10 mouse cellular contexts compared by ENCODE assay signal in the genomic region with DNA sequence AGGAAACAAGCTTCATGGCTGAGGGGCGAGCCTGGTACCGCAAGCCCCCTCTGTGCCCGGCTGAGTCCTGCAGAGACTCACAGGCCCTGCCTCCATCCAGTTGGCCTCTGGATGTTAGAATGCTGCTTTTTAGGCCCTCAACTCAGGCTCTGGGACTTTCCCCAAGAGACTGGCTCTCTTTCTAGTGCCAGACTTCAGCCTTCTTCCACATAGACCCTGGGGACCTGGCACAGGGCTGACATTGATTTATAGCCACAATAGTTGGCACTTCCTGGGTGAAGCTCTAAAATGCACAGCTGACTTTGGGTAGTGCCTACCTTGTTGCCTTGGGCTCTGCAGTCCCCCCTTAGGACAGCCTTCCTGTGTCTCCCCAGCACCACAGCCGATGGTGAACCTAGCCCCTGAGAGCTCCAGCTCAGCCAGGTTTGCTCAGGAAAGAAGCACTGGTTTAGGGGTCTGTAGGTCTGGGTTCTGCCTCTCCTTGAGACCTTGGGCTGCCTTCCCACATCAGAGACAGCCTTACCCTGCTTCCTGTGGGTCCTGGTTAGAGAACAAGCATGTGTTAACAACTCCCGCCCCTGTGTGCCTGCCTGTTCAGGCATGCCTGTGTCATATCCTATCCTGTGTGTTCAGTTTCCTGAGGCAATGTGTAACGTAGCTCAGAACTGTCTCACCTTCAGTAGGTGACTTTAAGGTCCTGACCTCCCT. TPM values are rescaled to one million over a fixed set of nuclear protein-coding genes. Genes with fewer than 3 reads are reported as not detected.
DNase-seq lines count a peak whose midpoint lies in the region; ATAC-seq lines count a peak whose summit lies in the region.
"Had no signal": no experiment of that assay in that cellular context is flagged by ENCODE, and none has a peak within 500 bp of the region (broad histone marks: within the 10 kb centered on the region; RNA-seq: fewer than 3 reads in every experiment).

No protein-coding gene starts in this region.

- H3K4me2 ChIP-seq in stomach, embryonic 15.5 days = no peak overlapping the region
- H3K4me2 ChIP-seq: forebrain, embryonic 12.5 days had no signal

- no peak overlapping the region for H3K9ac ChIP-seq in stomach, embryonic 15.5 days
- H3K9ac ChIP-seq: forebrain, embryonic 12.5 days had no signal

- H3K4me1 ChIP-seq in stomach, embryonic 15.5 days = peaks cover 11% of the 10 kb centered on the region; the same call in 1 of the 2 replicates
- H3K4me1 ChIP-seq: forebrain, embryonic 12.5 days had no signal

- 72% methylated on average over 6 of the region's 6 CpGs for WGBS in stomach, embryonic 15.5 days

- ATAC-seq in CD4-positive, CD25-positive, alpha-beta regulatory T cell, adult 4 months = no peak
- ATAC-seq in stomach, embryonic 15.5 days (ENCODE audit: insufficient read depth, low FRiP score, low read depth) = no peak
- ATAC-seq in frontal cortex, adult (ENCODE audit: low TSS enrichment) = no peak

- H3K27me3 ChIP-seq in stomach, embryonic 15.5 days (replicated peaks) = no peaks in the 10 kb centered on the region
- H3K27me3 ChIP-seq: forebrain, embryonic 12.5 days had no signal

- peak; percentile 12 for DNase-seq in CD4-positive, CD25-positive, alpha-beta regulatory T cell, adult 2 months (ENCODE audit: low read depth, low spot score)
- DNase-seq in urinary bladder, adult 2 months (ENCODE audit: low spot score) = peak; percentile 42
- no peak for DNase-seq in urinary bladder, postnatal 4 days (ENCODE audit: low spot score in 2 of 2)
- no peak for DNase-seq in right cerebral cortex, adult 2 months (ENCODE audit: low spot score in 2 of 2)
- no peak for DNase-seq in lung, postnatal 4 days
- DNase-seq: gastrocnemius, postnatal 36 days had no signal

- H3K27ac ChIP-seq in stomach, embryonic 15.5 days = peak overlapping the region; percentile 65; the same call in 1 of the 2 replicates
- H3K27ac ChIP-seq: forebrain, embryonic 12.5 days had no signal

- no peaks in the 10 kb centered on the region for H3K36me3 ChIP-seq in stomach, embryonic 15.5 days
- H3K36me3 ChIP-seq: forebrain, embryonic 12.5 days had no signal

- no peak overlapping the region for H3K4me3 ChIP-seq in stomach, embryonic 15.5 days (replicated peaks)
- H3K4me3 ChIP-seq: forebrain, embryonic 12.5 days had no signal

- H3K9me3 ChIP-seq in stomach, embryonic 15.5 days = no peaks in the 10 kb centered on the region

RNA-seq across cellular contexts. Expression of a gene that starts 9.3 kb away (rescaled TPM):
- polyA plus RNA-seq in CD4-positive, CD25-positive, alpha-beta regulatory T cell, adult 4 months (2017; shearing (Covaris generic)) = 1 to 10 TPM in 1 of 2 experiments, under 1 TPM in 1; 0.81 to 1.0 TPM
- 0.88 and 1.1 TPM in 2 replicates for polyA plus RNA-seq in urinary bladder, adult 2 months (2012; rRNA removed)
- 1.6 and 1.9 TPM in 2 replicates for polyA plus RNA-seq in stomach, embryonic 15.5 days (2015; fragmentation: Nextera tagmentation; extraction: Ambion mirVana)

RNA-seq across cellular contexts. Expression of a gene that starts 17.2 kb away (rescaled TPM):
- polyA plus RNA-seq in CD4-positive, CD25-positive, alpha-beta regulatory T cell, adult 4 months (2017; shearing (Covaris generic)) = 100 to 1,000 TPM; 101 to 124 TPM
- polyA plus RNA-seq in urinary bladder, adult 2 months (2012; rRNA removed) = 72.3 and 79.9 TPM in 2 replicates
- 119 and 127 TPM in 2 replicates for polyA plus RNA-seq in stomach, embryonic 15.5 days (2015; fragmentation: Nextera tagmentation; extraction: Ambion mirVana)

RNA-seq across cellular contexts. Expression of a gene that starts 17.5 kb away (rescaled TPM):
- polyA plus RNA-seq in CD4-positive, CD25-positive, alpha-beta regulatory T cell, adult 4 months (2017; shearing (Covaris generic)) = 1,000 to 10,000 TPM; 1,861 to 2,080 TPM
- polyA plus RNA-seq in urinary bladder, adult 2 months (2012; rRNA removed) = 609 and 648 TPM in 2 replicates
- polyA plus RNA-seq in stomach, embryonic 15.5 days (2015; fragmentation: Nextera tagmentation; extraction: Ambion mirVana) = 861 and 916 TPM in 2 replicates

RNA-seq across cellular contexts. Expression of a gene that starts 56.2 kb away (rescaled TPM):
- not detected for polyA plus RNA-seq in CD4-positive, CD25-positive, alpha-beta regulatory T cell, adult 4 months (2017; shearing (Covaris generic))
- 7.7 and 12.3 TPM in 2 replicates for polyA plus RNA-seq in urinary bladder, adult 2 months (2012; rRNA removed)
- 3.5 TPM in 2 replicates for polyA plus RNA-seq in stomach, embryonic 15.5 days (2015; fragmentation: Nextera tagmentation; extraction: Ambion mirVana)

Comparison
In these comparisons a context has a peak if more than half of its experiments do, and no peak if none do; other contexts are left out.
1. DNase-seq: peak in CD4-positive, CD25-positive, alpha-beta regulatory T cell, adult 2 months (single experiment) and urinary bladder, adult 2 months (single experiment); none in urinary bladder, postnatal 4 days (0 of 2), right cerebral cortex, adult 2 months (0 of 2) and lung, postnatal 4 days (0 of 2).